Mouse (Mus musculus) liver, embryonic 14.5 days (tissue): ENCODE data around the gene Smurf2. TPM values are rescaled to one million over a fixed set of nuclear protein-coding genes. Genes with fewer than 3 reads are reported as not detected.

Experiments
- ATAC-seq: fragments of 200-750 bp; cut with Nextera tagmentation; 2 replicates; pipeline ENCODE4 v1.8.0; 2017; ENCODE audit warnings: moderate number of reproducible peaks, mild to moderate bottlenecking, moderate library complexity; ENCODE audit not compliant: insufficient read depth
- DNase-seq, 3 experiments: peaks; one replicate each; pipeline ENCODE4 v3.0.0-alpha.2; 2012 to 2013; ENCODE audit warnings: low read depth in 3 of 3, low spot score in 3 of 3
- H3K27ac ChIP-seq: fragments of 300-500 bp; sonication (generic); 2 replicates; pipeline ENCODE4 v1.5.1; 2014; ENCODE audit warnings: moderate library complexity, mild to moderate bottlenecking, control low read depth, inconsistent platforms
- H3K27me3 ChIP-seq: fragments of 300-500 bp; sonication (generic); 2 replicates; pipeline ENCODE4 v1.6.1; 2014; ENCODE audit warnings: mild to moderate bottlenecking, low read length, moderate library complexity; ENCODE audit not compliant: control insufficient read depth, insufficient read depth
- H3K36me3 ChIP-seq: fragments of 300-500 bp; sonication (generic); replicated peaks from 2 replicates; pipeline ENCODE4 v1.6.1; 2014; ENCODE audit warnings: low read depth; ENCODE audit not compliant: control insufficient read depth, insufficient read depth
- H3K4me1 ChIP-seq, 2 experiments: fragments of 200-500 bp in 1 of 2; fragments of 300-500 bp in 1 of 2; sonication (generic) in 1 of 2; replicated peaks; 2 replicates each; pipeline ENCODE4 v1.6.1; 2012 to 2014; ENCODE audit warnings: antibody characterized with exemption in 1 of 2, inconsistent platforms in 1 of 2, low read length in 1 of 2; ENCODE audit not compliant: control insufficient read depth in 2 of 2, insufficient read depth in 2 of 2
- H3K4me2 ChIP-seq: fragments of 300-500 bp; sonication (generic); 2 replicates; pipeline ENCODE4 v1.6.1; 2014; ENCODE audit warnings: low read depth, mild to moderate bottlenecking, control low read depth, moderate library complexity
- H3K4me3 ChIP-seq, 2 experiments: fragments of 200-500 bp in 1 of 2; fragments of 300-500 bp in 1 of 2; sonication (generic) in 1 of 2; 2 replicates each; pipeline ENCODE4 v1.5.1; 2012 to 2014; ENCODE audit warnings: low read depth in 2 of 2, low read length in 2 of 2, mild to moderate bottlenecking in 2 of 2, control low read depth in 1 of 2, inconsistent platforms in 1 of 2, moderate library complexity in 1 of 2; ENCODE audit not compliant: insufficient read depth in 1 of 2
- H3K9ac ChIP-seq: fragments of 300-500 bp; sonication (generic); replicated peaks from 2 replicates; pipeline ENCODE4 v1.6.1; 2014; ENCODE audit warnings: mild to moderate bottlenecking, control low read depth, moderate library complexity
- H3K9me3 ChIP-seq: fragments of 300-500 bp; sonication (generic); 2 replicates; pipeline ENCODE4 v1.6.1; 2016; ENCODE audit warnings: low read length, mixed read lengths; ENCODE audit not compliant: control insufficient read depth
- CTCF ChIP-seq: IDR thresholded peaks from 2 replicates; pipeline ENCODE4 v1.5.1; 2016; ENCODE audit warnings: antibody characterized with exemption, low read depth, control low read depth
- EP300 ChIP-seq: IDR thresholded peaks from 2 replicates; pipeline ENCODE4 v1.6.1; 2016; ENCODE audit warnings: antibody characterized with exemption, low read depth
- WGBS: fragments of 180-500 bp; shearing (Covaris S2); extraction: QIAGEN DNeasy Blood & Tissue Kit; methylation state at CpG from one replicate; pipeline ENCODE4 v1.1.7; 2014; ENCODE audit not compliant: insufficient replicate concordance; 5-methylcytosine and 5-hydroxymethylcytosine counted together
- polyA plus RNA-seq, 2 experiments: library from polyadenylated mRNA; depleted of rRNA in 1 of 2; stranded (reverse) in 1 of 2; unstranded in 1 of 2; fragments of >200 nt; fragmentation: Nextera tagmentation in 1 of 2; extraction: Ambion mirVana in 1 of 2; gene quantifications; 2 replicates each; pipeline versions ENCODE4 v1.2.1 to v1.2.3; 2012 to 2014

The Smurf2 gene
- polyA plus RNA-seq, 2 experiments = 3.2 to 3.8 TPM

GRCm38 (mm10) chr11:106823741-106824140, 96.8 kb downstream of the Smurf2 start:
- Histone ChIP-seq H3K4me1 (no peaks in the 10 kb centered on the region), H3K9me3 (no peaks in the 10 kb centered on the region), H3K4me3 (no peak overlapping the region), H3K36me3 (peaks cover 5% of the 10 kb centered on the region), H3K27me3 (no peaks in the 10 kb centered on the region), H3K4me2 (no peak overlapping the region), H3K27ac (no peak overlapping the region), H3K9ac (no peak overlapping the region)
- TF ChIP-seq CTCF (no peak), EP300 (no peak)
- 81% methylated on average over 8 of the region's 8 CpGs for WGBS
- DNase-seq (no peak), ATAC-seq (no peak)

GRCm38 (mm10) chr11:106822911-106823310, 97.6 kb downstream of the Smurf2 start:
- Histone ChIP-seq H3K4me3 (no peak overlapping the region), H3K4me1 (no peaks in the 10 kb centered on the region), H3K9ac (no peak overlapping the region), H3K36me3 (peaks cover 8% of the 10 kb centered on the region), H3K27me3 (no peaks in the 10 kb centered on the region), H3K27ac (no peak overlapping the region), H3K9me3 (no peaks in the 10 kb centered on the region), H3K4me2 (no peak overlapping the region)
- DNase-seq = no peak
- no peak for ATAC-seq
- 81% methylated on average over 5 of the region's 5 CpGs for WGBS
- TF ChIP-seq EP300 (no peak), CTCF (no peak)

- 71% methylated on average over 8 of the region's 8 CpGs for WGBS
- H3K36me3 ChIP-seq = peaks cover 8% of the 10 kb centered on the region
- H3K27ac ChIP-seq = no peak overlapping the region
- no peak overlapping the region for H3K9ac ChIP-seq
- H3K4me1 ChIP-seq = no peaks in the 10 kb centered on the region
- TF ChIP-seq CTCF (no peak), EP300 (no peak)
- H3K27me3 ChIP-seq = no peaks in the 10 kb centered on the region
- no peak for ATAC-seq
- H3K4me3 ChIP-seq = no peak overlapping the region
- H3K9me3 ChIP-seq = no peaks in the 10 kb centered on the region
- no peak for DNase-seq
- H3K4me2 ChIP-seq = no peak overlapping the region
Measured at GRCm38 (mm10) chr11:106822491-106822890, 98.0 kb downstream of the Smurf2 start.

GRCm38 (mm10) chr11:106821397-106821796, 99.1 kb downstream of the Smurf2 start:
- Histone ChIP-seq H3K36me3 (peaks cover 16% of the 10 kb centered on the region), H3K4me1 (no peaks in the 10 kb centered on the region), H3K4me3 (no peak overlapping the region), H3K27ac (no peak overlapping the region), H3K27me3 (no peaks in the 10 kb centered on the region), H3K9me3 (no peaks in the 10 kb centered on the region), H3K4me2 (no peak overlapping the region), H3K9ac (no peak overlapping the region)
- 75% methylated on average over 6 of the region's 6 CpGs for WGBS
- ATAC-seq (no peak), DNase-seq (no peak)
- TF ChIP-seq EP300 (no peak), CTCF (no peak)

- H3K36me3 ChIP-seq = peaks cover 16% of the 10 kb centered on the region
- H3K4me2 ChIP-seq = no peak overlapping the region
- ATAC-seq (no peak), DNase-seq (no peak)
- H3K27me3 ChIP-seq = no peaks in the 10 kb centered on the region
- no peaks in the 10 kb centered on the region for H3K4me1 ChIP-seq
- 57% methylated on average over 4 of the region's 4 CpGs for WGBS
- H3K9ac ChIP-seq = no peak overlapping the region
- H3K9me3 ChIP-seq = no peaks in the 10 kb centered on the region
- no peak overlapping the region for H3K27ac ChIP-seq
- H3K4me3 ChIP-seq = no peak overlapping the region
- no peak for TF ChIP-seq CTCF
- TF ChIP-seq EP300 = no peak
Measured at GRCm38 (mm10) chr11:106820972-106821371, 99.5 kb downstream of the Smurf2 start.

- no peak for DNase-seq
- no peaks in the 10 kb centered on the region for H3K4me1 ChIP-seq
- ATAC-seq = no peak
- no peak overlapping the region for H3K27ac ChIP-seq
- no peaks in the 10 kb centered on the region for H3K9me3 ChIP-seq
- H3K9ac ChIP-seq = no peak overlapping the region
- 77% methylated on average over 6 of the region's 6 CpGs for WGBS
- H3K4me3 ChIP-seq = no peak overlapping the region
- no peaks in the 10 kb centered on the region for H3K27me3 ChIP-seq
- TF ChIP-seq EP300 = no peak
- no peak for TF ChIP-seq CTCF
- peaks cover 23% of the 10 kb centered on the region for H3K36me3 ChIP-seq
- no peak overlapping the region for H3K4me2 ChIP-seq
Measured at GRCm38 (mm10) chr11:106820252-106820651, 100.3 kb downstream of the Smurf2 start.
